Mouse (Mus musculus) left cerebral cortex, postnatal 14 days (tissue): ENCODE data around the gene Tas2r126. TPM values are rescaled to one million over a fixed set of nuclear protein-coding genes. Genes with fewer than 3 reads are reported as not detected.
"Not testable (repeated sequence)": the region's sequence is repeated elsewhere in the genome, so short reads cannot be mapped to it uniquely, and the experiment has no call there.

Experiments
- DNase-seq, 2 experiments: peaks; one replicate each; pipeline ENCODE4 v3.0.0; 2021 to 2022; ENCODE audit warnings: low spot score in 2 of 2, mixed read lengths in 1 of 2
- intact Hi-C: fragments of 180-260 bp; cut with DNase I; formaldehyde crosslinking; loops from one replicate; pipeline ENCODE4 v1.15.1; 2025
- total RNA-seq, 2 experiments: library from RNA; stranded (reverse); gene quantifications; 2 replicates each; pipeline ENCODE4 v1.2.3; 2021

Gene Tas2r126
- total RNA-seq, 2 experiments from 2014 or later = not detected

DNA sequence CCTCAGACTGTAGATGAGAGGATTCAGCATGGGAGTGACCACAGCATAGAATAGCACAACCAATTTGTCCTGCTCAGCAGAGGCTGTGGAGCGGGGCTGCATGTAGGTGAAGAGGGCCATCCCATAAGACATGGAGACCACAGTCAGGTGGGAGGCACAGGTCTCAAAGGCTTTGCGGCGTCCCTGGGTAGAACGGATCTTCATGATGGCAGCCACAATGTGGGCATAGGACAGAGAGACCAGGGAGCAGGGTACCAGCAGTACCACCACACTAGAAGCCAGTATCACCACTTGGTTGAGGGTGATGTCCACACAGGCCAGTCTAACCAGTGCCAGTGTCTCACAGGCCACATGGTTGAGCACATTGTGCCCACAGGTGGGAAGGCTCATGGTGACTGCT is 37.0 kb downstream of the Tas2r126 start:
- DNase-seq, intact Hi-C loops: not testable (repeated sequence)

DNA sequence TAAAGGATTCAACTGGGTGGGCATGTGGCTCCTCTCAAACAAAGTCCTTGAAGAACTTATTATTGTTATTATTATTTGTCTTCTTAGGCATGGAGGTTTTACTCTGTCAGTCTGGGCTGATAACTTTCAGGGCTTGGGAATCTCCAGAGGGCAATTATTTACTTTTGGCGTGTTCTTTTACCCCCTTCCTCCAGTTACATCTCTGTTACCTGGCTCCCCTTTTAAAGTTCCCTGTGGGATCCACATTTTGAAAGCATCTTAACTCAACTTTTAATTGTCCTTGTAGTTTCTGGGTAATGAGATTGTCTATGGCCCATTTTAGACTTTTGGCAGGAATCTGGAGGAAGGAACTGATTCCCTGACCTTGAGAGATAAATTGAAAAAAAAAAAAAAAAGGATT is 41.9 kb downstream of the Tas2r126 start, which contains the start of gene Olfr457:
Gene Olfr457, minus strand, starts transcription at position 101 of the 400 bp plus-strand sequence.
- no peak for DNase-seq

DNA sequence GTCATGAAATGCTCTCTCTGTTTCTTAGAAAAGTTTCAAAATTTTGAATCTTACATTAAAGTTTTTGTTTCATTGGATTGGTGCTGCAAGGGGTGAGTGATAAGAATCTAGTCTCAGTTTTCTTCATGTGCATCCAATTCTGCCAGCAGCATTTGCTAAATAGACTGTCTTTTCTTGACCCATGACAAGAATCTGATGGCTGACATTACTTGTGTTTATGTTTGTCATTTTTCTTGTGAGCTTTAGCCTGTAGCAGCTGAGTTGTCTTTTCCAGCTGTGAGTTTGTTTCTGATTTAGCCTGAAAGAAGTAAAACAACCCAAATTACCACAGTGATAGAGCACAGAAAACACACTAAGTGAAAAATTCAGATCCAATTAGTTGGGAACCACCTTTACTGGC is 50.3 kb downstream of the Tas2r126 start:
- intact Hi-C loops = no loop called here
- DNase-seq = no peak

More for the DNA sequence above, 41.9 kb downstream of the Tas2r126 start, which contains the start of gene Olfr457:
- intact Hi-C loops = no loop called here

Other genes with a start within 250 kb of the Tas2r126 start
- gene Tas2r144, start 219.2 kb upstream of the Tas2r126 start, total RNA-seq = not detected
- 1 to 10 TPM; 7.1 to 7.6 TPM for gene Gstk1, start 188.6 kb upstream of the Tas2r126 start, total RNA-seq
- gene Tmem139, start 172.6 kb upstream of the Tas2r126 start, total RNA-seq = not detected
- 10 to 100 TPM; 20.6 to 22.3 TPM for gene Casp2, start 169.6 kb upstream of the Tas2r126 start, total RNA-seq
- gene Clcn1, start 147.8 kb upstream of the Tas2r126 start, total RNA-seq = 1 to 10 TPM; 3.2 to 4.4 TPM
- gene Fam131b, start 109.9 kb upstream of the Tas2r126 start, total RNA-seq = 100 to 1,000 TPM; 118 to 121 TPM
- 10 to 100 TPM; 51.8 to 60.0 TPM for gene Zyx, start 84.9 kb upstream of the Tas2r126 start, total RNA-seq
- gene Epha1, start 61.3 kb upstream of the Tas2r126 start, total RNA-seq = under 1 TPM; 0.22 to 0.34 TPM
- gene Tas2r143, start 34.3 kb upstream of the Tas2r126 start, total RNA-seq = not detected
- not detected for gene Tas2r135, start 29.1 kb upstream of the Tas2r126 start, total RNA-seq
- not detected for gene Olfr458, start 30.7 kb downstream of the Tas2r126 start, total RNA-seq
- gene Olfr457, start 41.8 kb downstream of the Tas2r126 start, total RNA-seq = not detected
- gene Olfr456, start 52.7 kb downstream of the Tas2r126 start, total RNA-seq = not detected
- gene Olfr455, start 113.1 kb downstream of the Tas2r126 start, total RNA-seq = not detected
- gene Tcaf3, start 163.2 kb downstream of the Tas2r126 start, total RNA-seq = not detected
- 1 to 10 TPM in 1 of 2 experiments, under 1 TPM in 1; 0.63 to 1.0 TPM for gene Tcaf2, start 210.7 kb downstream of the Tas2r126 start, total RNA-seq